Mouse (Mus musculus) megakaryocyte, embryonic 14.5 days (primary cell): ENCODE measurements around the gene Esr1.

Experiments used
- FLI1 ChIP-seq: IDR thresholded peaks from 2 replicates; pipeline ENCODE4 v1.6.1; 2012; ENCODE audit warnings: low read length, inconsistent platforms, mixed read lengths
- GATA1 ChIP-seq: IDR thresholded peaks from 3 replicates; pipeline ENCODE4 v1.6.1; 2012; ENCODE audit warnings: mixed read lengths, low read length, inconsistent platforms, borderline replicate concordance

DNA sequence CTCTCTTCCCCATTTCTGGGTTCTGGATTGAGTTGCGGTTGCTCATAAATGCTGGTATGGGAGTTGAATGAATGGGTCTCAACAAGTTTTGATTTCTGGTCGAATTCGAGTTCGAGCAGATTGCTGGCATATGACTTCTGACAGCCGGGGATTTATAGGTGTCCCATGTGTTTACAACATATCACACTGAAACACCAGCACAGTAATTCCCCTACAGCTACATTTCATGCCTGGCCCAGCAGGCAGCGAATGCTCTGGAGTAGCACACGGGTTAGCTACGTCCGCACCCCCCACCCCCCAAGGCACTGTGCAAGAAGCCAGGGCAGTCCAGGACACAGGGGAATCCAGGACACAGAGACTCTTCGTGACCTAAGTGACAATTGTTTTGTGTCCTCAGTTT is 102.0 kb downstream of the Esr1 start:
- TF ChIP-seq GATA1 (no peak), FLI1 (no peak)
